Mouse (Mus musculus): ENCODE data around the gene Slc51b. TPM values are rescaled to one million over a fixed set of nuclear protein-coding genes. Genes with fewer than 3 reads are reported as not detected.

The Slc51b gene
- total RNA-seq (2014; rRNA removed), result 2.9 and 3.2 TPM in 2 replicates
- polyA plus RNA-seq (2012; rRNA removed), result 0.14 and 0.22 TPM in 2 replicates

DNA sequence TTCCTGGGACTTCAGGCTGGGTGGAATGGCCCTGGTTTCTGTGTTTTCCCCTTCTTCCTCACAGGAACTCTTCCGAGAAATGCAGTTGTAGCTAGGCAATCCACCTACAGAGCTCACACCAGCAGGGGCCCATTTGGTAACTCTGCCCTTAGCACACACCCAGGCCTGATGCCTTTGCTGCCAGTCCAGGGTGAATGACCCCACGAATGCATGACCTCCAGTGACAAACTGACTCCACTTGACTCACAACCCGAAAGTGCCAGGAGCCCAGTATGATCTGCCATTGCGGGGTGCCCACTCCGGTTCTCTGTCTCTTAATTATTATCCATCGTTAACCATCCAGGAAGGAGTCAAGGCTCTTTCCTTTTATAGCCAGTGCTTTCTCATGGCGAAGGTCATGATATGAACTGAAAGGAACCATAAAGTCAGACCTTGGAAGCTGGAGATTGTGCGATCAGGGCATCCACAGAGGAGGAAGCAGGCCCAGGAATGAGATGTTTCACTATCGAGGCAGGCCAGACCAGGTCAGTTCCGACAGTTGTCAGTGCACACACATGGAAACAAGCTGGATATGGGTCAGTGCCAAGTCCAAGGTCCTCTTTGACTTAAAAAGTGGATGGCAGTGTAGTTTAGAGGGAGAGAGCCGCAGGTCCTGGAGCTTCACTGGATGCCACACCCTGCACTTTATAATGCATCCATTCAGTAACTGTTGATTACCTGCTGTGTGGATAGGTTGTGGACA is at the start of gene Slc51b:
Gene Slc51b (minus strand): TSS at position 196 of the 742 bp plus-strand sequence.
- Histone ChIP-seq H3K36me3 (ENCODE audit: control insufficient read depth, insufficient read depth, low read length) (no peaks in the 10 kb centered on the region), H3K27ac (replicated peaks; ENCODE audit: insufficient read depth, low read depth, low read length) (peak within 1 kb of the TSS; percentile 59), H3K9ac (ENCODE audit: low read depth, low read length) (no peak within 1 kb of the TSS), H3K4me3 (ENCODE audit: insufficient read depth, low read depth, low read length) (no peak within 1 kb of the TSS), H3K27me3 (ENCODE audit: control insufficient read depth, insufficient read depth, low read length) (no peaks in the 10 kb centered on the region), H3K79me2 (ENCODE audit: control insufficient read depth, insufficient read depth, low read length) (no peaks in the 10 kb centered on the region), H3K4me1 (ENCODE audit: control insufficient read depth, insufficient read depth, low read length) (peaks cover 4% of the 10 kb centered on the region; the same call in 1 of the 2 replicates)
- WGBS, result 20% methylated on average over 11 of the region's 11 CpGs
- TF ChIP-seq POLR2A (IDR thresholded peaks at IDR 0.05; ENCODE audit: extremely low read depth, insufficient read depth, low read length) (no peak), CTCF (IDR thresholded peaks at IDR 0.05; ENCODE audit: low read depth, low read length) (no peak)
- DNase-seq (ENCODE audit: extremely low read depth, low read depth, low spot score), result peak; percentile 89

DNA sequence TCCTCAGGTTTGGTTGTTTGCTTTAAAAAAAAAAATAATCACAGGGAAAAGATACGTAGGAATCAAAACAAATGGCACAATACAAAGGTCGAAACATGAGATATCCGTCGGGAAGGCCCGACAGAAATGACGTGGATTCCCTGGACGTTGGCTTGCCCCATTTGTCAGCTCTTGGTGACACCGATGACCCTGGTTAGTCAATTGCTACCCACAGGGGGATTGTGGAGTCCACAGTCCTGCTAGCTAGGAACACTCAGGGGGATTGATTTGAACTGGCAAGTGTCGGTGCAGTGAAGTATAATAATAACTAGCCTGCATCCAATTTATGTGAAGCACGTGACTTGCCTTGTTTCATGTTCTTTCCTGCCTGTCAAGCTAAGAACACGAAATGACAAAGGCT is 44.9 kb upstream of the Slc51b start:
- Histone ChIP-seq H3K27ac (replicated peaks; ENCODE audit: insufficient read depth, low read depth, low read length) (no peak overlapping the region), H3K4me1 (ENCODE audit: control insufficient read depth, insufficient read depth, low read length) (peaks cover 5% of the 10 kb centered on the region; the same call in 1 of the 2 replicates), H3K36me3 (ENCODE audit: control insufficient read depth, insufficient read depth, low read length) (peaks cover 19% of the 10 kb centered on the region), H3K27me3 (ENCODE audit: control insufficient read depth, insufficient read depth, low read length) (no peaks in the 10 kb centered on the region), H3K9ac (ENCODE audit: low read depth, low read length) (no peak overlapping the region), H3K79me2 (ENCODE audit: control insufficient read depth, insufficient read depth, low read length) (no peaks in the 10 kb centered on the region; the same call in 1 of the 2 replicates), H3K4me3 (ENCODE audit: insufficient read depth, low read depth, low read length) (no peak overlapping the region)
- 23% methylated on average over 11 of the region's 11 CpGs for WGBS
- DNase-seq (ENCODE audit: extremely low read depth, low read depth, low spot score), result peak; percentile 72
- TF ChIP-seq CTCF (IDR thresholded peaks at IDR 0.05; ENCODE audit: low read depth, low read length) (no peak), POLR2A (IDR thresholded peaks at IDR 0.05; ENCODE audit: extremely low read depth, insufficient read depth, low read length) (no peak)

DNA sequence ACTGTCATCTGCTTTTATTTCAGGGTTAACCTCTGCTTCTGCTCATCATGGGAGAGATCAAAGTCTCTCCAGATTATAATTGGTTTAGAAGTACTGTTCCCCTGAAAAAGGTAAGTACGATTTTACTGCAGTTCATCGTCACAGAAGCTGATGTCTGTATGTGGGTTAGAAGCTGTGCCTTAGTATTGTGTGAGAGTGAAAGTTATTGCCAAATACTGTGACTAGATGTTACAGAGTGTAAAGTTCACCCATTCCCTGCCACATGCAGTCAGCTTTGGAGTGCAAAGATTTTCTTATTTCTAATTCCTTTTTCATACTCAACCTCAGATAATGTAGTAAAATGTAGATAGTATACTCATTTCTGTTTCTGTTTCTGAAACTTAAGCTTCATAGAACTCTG is 42.5 kb upstream of the Slc51b start:
- TF ChIP-seq CTCF (IDR thresholded peaks at IDR 0.05; ENCODE audit: low read depth, low read length), result no peak
- no peak for TF ChIP-seq POLR2A (IDR thresholded peaks at IDR 0.05; ENCODE audit: extremely low read depth, insufficient read depth, low read length)
- no peak overlapping the region for H3K4me3 ChIP-seq (ENCODE audit: insufficient read depth, low read depth, low read length)
- peaks cover 10% of the 10 kb centered on the region for H3K36me3 ChIP-seq (ENCODE audit: control insufficient read depth, insufficient read depth, low read length)
- H3K79me2 ChIP-seq (ENCODE audit: control insufficient read depth, insufficient read depth, low read length), result no peaks in the 10 kb centered on the region; the same call in 1 of the 2 replicates
- no peak overlapping the region; the same call in 1 of the 2 replicates for H3K27ac ChIP-seq (replicated peaks; ENCODE audit: insufficient read depth, low read depth, low read length)
- no peaks in the 10 kb centered on the region for H3K27me3 ChIP-seq (ENCODE audit: control insufficient read depth, insufficient read depth, low read length)
- DNase-seq (ENCODE audit: extremely low read depth, low read depth, low spot score), result peak; percentile 81
- 23% methylated on average over 2 of the region's 2 CpGs for WGBS
- no peak overlapping the region for H3K9ac ChIP-seq (ENCODE audit: low read depth, low read length)
- H3K4me1 ChIP-seq (ENCODE audit: control insufficient read depth, insufficient read depth, low read length), result peaks cover 7% of the 10 kb centered on the region

DNA sequence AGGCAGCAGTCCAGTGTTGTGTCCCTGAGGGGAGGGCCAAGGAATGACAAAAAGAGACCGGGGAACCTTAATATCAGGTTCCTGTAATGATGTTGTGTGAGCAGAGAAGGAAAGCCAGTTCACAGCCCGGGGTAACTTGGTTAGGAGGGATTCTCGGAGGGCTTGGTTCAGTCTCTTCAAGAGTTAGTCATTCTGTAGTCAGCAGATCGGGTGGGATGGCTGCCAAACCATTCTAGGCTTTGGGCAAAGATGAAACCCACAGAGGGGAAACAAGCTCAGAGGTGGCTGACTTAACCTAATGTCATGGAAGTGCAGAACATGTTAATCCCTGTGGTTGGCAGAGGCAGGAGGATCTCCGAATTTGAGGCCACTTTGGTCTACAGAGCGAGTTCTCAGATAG is 41.4 kb upstream of the Slc51b start:
- Histone ChIP-seq H3K79me2 (ENCODE audit: control insufficient read depth, insufficient read depth, low read length) (no peaks in the 10 kb centered on the region; the same call in 1 of the 2 replicates), H3K36me3 (ENCODE audit: control insufficient read depth, insufficient read depth, low read length) (peaks cover 5% of the 10 kb centered on the region), H3K9ac (ENCODE audit: low read depth, low read length) (no peak overlapping the region), H3K27me3 (ENCODE audit: control insufficient read depth, insufficient read depth, low read length) (no peaks in the 10 kb centered on the region), H3K4me1 (ENCODE audit: control insufficient read depth, insufficient read depth, low read length) (peaks cover 7% of the 10 kb centered on the region), H3K27ac (replicated peaks; ENCODE audit: insufficient read depth, low read depth, low read length) (no peak overlapping the region), H3K4me3 (ENCODE audit: insufficient read depth, low read depth, low read length) (no peak overlapping the region)
- WGBS, result 88% methylated on average over 6 of the region's 6 CpGs
- no peak for TF ChIP-seq POLR2A (IDR thresholded peaks at IDR 0.05; ENCODE audit: extremely low read depth, insufficient read depth, low read length)
- no peak for TF ChIP-seq CTCF (IDR thresholded peaks at IDR 0.05; ENCODE audit: low read depth, low read length)
- peak; percentile 19 for DNase-seq (ENCODE audit: extremely low read depth, low read depth, low spot score)

DNA sequence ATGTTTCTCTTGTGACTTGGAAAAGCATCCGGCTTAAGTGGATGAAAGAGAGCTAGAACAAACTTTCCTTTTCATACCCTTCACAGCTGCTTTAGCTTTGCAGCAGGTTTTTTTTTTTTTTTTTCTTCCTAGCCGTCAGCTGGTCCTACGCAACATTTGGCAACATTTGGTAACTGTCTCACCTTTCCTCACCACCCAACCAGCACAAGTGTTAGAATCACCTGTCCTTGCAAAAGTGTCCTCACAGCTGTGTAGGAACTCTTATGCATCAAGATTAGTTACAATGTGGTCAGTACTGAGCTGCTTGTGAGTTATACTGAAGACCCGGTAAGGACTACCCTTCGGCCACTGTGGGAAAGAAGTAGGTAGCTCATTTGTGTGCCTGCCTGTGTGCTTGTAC is 39.8 kb upstream of the Slc51b start:
- Histone ChIP-seq H3K4me3 (ENCODE audit: insufficient read depth, low read depth, low read length) (no peak overlapping the region), H3K36me3 (ENCODE audit: control insufficient read depth, insufficient read depth, low read length) (peaks cover 3% of the 10 kb centered on the region; the same call in 1 of the 2 replicates), H3K27me3 (ENCODE audit: control insufficient read depth, insufficient read depth, low read length) (no peaks in the 10 kb centered on the region), H3K79me2 (ENCODE audit: control insufficient read depth, insufficient read depth, low read length) (no peaks in the 10 kb centered on the region; the same call in 1 of the 2 replicates), H3K4me1 (ENCODE audit: control insufficient read depth, insufficient read depth, low read length) (peaks cover 7% of the 10 kb centered on the region), H3K27ac (replicated peaks; ENCODE audit: insufficient read depth, low read depth, low read length) (no peak overlapping the region), H3K9ac (ENCODE audit: low read depth, low read length) (no peak overlapping the region)
- 67% methylated on average over 5 of the region's 5 CpGs for WGBS
- no peak for TF ChIP-seq POLR2A (IDR thresholded peaks at IDR 0.05; ENCODE audit: extremely low read depth, insufficient read depth, low read length)
- TF ChIP-seq CTCF (IDR thresholded peaks at IDR 0.05; ENCODE audit: low read depth, low read length), result no peak
- DNase-seq (ENCODE audit: extremely low read depth, low read depth, low spot score), result peak; percentile 31

Data from liver, adult 2 months (tissue).